Mouse (Mus musculus) cortical plate, adult 2 months (tissue): ENCODE measurements around the gene Cdk20.

ENCODE experiments used
- CTCF ChIP-seq: fragments of 200-500 bp; IDR thresholded peaks from 2 replicates; pipeline ENCODE4 v1.5.1; 2011; ENCODE audit warnings: mild to moderate bottlenecking, control low read depth, low read length; ENCODE audit not compliant: insufficient read depth; ENCODE audit errors: extremely low read depth
- POLR2A ChIP-seq: fragments of 200-500 bp; IDR thresholded peaks from 2 replicates; pipeline ENCODE4 v1.6.1; 2011; ENCODE audit warnings: mild to moderate bottlenecking, low read length, control low read depth; ENCODE audit not compliant: insufficient read depth; ENCODE audit errors: extremely low read depth

- TF ChIP-seq CTCF (peak; percentile 36), POLR2A (no peak)
Observed at GRCm38 (mm10) chr13:64429328-64429727, 2.8 kb upstream of the Cdk20 start.
